Mouse (Mus musculus): ENCODE results near the gene Cdc25b.

Gene Cdc25b

DNA sequence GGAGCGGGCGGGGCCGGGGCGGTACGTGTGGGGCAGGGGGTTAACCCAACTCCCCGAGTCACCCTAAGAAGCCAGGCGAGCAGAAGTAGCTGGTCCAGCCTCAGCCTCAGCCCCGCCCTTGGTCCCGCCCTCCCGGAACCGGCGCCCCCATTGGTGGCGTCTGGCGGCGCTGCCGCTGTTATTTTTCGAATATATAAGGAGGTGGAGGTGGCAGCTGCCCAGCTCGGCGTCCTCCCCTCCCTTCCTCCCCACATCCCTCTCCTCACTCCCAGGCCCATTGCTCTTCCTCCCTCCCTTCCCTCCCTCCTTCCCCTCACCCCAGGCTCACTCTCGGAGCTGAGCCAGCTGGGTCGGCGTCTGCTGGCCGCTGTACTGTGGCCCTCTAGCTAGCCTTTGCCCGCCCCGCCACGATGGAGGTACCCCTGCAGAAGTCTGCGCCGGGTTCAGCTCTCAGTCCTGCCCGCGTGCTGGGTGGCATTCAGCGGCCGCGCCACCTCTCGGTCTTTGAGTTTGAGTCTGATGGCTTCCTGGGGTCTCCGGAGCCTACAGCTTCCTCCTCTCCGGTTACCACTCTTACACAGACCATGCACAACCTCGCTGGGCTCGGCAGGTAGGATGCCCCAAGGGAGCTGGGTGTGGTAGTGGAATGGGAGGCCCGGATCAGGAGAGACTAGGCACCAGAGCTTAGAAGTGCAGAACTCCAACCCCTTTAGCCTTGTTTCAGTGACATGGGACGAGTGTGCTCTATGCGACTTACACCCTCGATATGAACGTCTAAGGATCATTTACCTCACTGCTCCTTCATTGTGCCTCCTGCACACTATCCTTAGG lies at the start of gene Cdc25b, which contains the start of gene Spef1:
Cdc25b (plus strand) TSS at position 179 of the 831 bp plus-strand sequence.
Spef1 (minus strand) TSS at position 512 of the 831 bp plus-strand sequence.
- peak; percentile 61 for DNase-seq (ENCODE audit: low read depth)

DNA sequence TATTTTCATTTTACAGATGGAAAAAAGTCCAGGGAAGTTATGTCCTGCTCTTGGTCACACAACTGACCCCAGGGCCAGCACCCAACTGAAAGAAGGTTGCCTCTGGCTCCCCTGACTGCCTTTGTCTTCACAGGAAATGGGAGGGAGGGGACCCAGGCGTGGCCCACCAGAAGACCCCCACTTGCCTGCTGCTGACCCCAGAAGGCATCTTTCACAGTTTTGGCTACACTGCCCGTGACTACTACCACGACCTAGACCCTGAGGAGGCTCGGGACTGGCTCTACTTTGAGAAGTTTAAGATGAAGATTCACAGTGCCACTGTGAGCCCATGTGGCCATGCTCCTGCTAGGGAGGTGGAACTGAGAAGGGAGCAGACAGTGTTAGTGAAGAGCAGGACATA lies 48.5 kb upstream of the Cdc25b start:
- no peak for DNase-seq (ENCODE audit: low read depth)

DNA sequence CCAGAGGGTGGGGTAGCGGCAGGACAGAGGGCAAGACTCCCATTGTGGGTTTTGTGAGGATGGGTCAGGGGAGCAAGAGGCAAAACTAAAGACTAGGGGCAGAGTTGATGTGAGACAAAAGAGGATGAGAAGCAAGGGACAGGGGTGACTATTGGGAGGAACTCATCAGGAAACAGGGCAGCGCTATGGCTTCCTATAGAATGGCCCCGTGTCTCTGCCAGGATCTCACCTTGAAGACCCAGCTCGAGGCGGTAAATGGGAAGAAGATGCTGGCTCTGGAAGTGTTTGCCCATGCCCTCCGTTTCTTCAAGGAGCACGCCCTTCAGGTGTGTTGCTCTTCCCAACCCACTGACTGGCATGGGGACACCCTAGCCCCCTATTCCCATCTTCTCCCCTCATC lies 48.0 kb upstream of the Cdc25b start:
- no peak for DNase-seq (ENCODE audit: low read depth)

DNA sequence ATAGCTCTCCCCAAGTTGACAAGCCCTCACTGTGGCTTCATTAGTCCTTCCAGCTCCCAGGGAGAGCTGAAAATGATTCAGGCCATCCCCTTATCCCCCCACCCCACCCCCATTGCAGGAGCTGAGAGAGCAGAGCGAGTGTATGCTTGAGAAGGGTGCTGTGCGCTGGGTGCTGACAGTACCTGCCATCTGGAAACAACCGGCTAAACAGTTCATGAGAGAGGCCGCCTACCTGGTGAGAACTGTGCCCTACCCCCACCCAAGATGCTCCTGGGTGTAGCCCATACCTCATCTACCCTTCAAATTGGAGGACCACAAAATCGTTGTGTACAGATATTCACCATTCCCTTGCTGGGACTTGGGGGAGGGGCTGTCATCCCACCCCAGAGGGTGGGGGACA lies 47.5 kb upstream of the Cdc25b start:
- no peak for DNase-seq (ENCODE audit: low read depth)

DNA sequence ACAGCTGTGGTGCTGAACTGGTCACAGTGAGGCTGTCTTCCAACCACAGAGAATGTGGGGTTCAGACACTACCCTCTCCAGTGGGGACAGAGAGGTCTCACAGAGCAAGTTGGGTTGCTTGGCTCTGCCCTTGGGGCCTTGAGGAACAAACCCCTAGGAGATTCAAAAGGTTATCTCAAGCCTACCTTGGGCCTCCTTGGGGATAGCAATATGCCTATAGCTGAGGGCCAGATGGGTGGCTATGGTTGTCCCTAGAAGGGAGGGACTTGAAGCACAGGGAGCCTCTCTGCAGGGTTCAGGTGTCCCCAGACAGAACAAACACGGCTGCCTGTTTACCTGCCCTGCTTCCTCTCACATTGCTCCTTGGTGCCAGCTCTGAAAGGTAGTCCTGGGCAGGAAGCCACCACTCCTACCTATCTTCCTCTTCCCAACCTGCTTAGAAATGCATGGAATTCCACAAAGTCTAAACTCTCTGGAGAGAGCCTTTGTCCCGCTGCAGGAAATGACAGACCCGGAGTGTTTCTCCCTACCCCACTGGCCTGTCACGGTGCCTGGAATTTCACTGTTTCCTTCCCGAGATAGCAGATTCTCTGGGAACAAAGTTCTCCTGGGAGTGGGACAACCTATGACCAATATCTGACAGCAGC lies 46.7 kb upstream of the Cdc25b start:
- no peak for DNase-seq (ENCODE audit: low read depth)

DNA sequence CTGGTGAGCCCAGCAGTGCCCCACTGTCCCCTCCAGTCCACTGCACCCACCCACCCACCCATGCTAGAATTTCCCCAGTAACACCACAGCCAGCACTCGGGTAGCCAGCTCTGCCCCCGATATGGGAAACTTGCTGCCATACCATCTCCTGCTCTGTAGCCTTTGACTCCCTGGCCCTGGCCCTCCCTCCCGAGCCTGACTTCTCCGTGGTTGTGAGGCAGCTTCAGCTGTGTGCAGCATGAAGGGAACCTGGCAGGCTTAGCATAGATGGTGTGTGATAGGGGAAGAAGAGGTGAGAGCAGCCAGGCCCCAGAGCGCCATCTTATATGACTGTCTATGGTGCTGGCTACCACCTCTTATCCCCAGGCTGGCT lies 46.2 kb upstream of the Cdc25b start:
- DNase-seq (ENCODE audit: low read depth): no peak

DNA sequence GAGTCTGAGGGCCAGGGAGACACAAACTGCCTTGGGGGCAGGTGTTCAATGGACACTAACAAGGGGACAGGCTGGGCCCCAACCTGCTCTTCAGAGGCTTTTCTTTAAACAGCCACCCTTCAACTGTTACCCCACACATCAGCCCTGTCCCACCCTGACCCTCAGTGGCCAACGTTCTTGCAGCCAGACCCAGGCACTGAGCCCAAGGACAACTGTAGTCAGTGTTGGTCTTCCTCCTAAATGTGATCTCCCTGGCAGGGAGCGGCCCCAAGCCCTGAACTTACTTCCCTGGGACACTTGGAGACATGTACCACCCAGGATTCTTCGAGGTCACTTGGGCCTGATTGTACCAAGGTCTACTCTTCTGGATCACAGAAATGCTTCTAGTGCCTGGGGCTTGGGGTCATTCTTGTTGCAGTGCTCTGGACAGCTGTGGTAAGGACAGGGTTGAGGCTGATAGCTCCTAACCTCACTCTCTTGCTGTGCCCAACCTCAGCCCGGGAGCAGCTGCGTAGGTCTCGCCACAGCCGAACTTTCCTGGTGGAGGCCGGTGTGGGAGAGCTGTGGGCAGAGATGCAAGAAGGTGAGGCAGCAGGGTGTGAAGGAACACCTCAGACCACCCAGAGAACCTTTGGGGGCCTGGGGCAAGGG lies 45.3 kb upstream of the Cdc25b start:
- no peak for DNase-seq (ENCODE audit: low read depth)

DNA sequence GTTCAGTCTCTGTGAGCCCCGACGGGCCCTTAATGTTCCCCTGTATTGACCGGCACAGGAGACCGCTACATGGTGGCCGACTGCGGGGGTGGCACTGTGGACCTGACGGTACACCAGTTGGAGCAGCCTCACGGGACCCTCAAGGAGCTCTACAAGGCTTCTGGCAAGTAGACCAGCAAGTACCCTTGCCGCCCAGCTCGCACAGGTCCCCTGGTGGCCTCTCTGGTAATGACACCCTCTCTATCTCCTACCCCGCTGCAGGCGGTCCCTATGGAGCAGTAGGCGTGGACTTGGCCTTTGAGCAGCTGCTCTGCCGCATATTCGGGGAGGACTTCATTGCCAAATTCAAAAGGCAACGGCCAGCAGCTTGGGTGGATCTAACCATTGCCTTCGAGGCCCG lies 44.2 kb upstream of the Cdc25b start:
- no peak for DNase-seq (ENCODE audit: low read depth)

DNA sequence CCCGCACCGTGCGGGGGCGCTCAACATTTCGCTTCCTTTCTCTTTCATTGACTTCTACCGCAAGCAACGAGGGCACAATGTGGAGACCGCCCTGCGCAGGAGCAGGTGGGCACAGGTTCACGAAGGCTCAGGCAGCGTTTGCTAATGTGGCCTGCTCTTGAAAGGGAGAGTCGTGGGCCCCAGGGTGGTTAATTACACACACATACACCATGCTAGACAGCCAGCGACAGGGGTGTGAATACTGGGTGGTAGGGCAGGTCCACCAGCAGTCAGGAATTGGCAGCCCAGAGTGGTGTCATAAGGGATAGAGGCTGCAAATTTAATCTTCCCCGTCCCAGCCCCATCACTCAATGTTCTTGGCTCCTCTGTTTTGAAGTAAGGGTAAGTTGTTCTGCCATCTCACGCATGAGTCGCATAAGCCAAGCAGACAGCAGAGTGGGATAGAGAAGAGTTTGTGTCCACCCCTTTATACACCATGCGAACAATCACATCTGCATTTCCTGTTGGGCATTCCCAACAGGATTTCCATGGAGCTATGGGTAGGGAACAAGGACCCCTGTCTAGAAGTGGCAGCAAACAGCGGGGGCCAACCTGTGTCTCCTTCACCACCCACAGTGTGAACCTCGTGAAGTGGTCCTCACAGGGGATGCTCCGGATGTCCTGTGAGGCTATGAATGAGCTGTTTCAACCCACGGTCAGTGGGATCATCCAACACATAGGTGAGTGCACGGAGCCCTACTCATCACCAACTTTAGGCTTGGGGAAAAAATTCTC lies 43.6 kb upstream of the Cdc25b start:
- no peak for DNase-seq (ENCODE audit: low read depth)

DNA sequence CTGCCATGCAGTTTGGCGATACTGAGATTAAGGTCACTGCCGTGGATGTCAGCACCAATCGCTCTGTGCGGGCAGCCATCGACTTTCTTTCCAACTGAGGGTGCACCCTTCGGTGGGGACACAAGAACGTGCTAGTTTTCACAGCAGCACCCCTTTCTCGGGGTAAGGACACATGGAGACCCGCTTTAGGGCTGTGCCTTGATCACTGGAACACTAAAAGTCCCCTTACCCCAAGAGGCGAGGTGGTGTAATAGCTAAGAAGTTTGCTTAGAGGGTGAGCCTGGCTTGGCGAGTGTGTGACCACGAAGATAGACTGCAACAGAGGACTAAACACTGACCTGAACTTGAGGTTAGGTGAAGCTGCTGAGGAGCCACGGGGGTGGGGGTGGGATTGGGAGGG lies 41.6 kb upstream of the Cdc25b start:
- DNase-seq (ENCODE audit: low read depth): no peak

DNA sequence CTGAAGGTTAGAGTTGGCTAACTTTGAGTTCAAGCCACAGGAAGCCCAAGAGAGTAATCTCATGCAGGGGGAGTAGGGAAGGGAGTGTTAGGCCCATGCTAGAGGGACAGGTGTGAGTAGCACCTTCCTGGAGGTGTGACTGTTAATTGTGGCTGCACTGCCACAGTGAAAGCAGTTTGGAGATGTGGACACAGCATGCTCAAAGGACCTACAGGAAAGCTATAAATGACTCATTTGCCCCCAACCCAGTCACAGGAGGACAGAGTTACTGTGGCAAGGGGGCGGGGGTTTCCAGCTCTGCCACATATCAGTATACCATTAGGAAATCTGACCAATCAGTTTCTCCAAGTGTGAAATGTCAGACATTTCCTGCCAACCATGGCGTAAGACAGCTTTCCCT lies 41.2 kb upstream of the Cdc25b start:
- DNase-seq (ENCODE audit: low read depth): no peak

DNA sequence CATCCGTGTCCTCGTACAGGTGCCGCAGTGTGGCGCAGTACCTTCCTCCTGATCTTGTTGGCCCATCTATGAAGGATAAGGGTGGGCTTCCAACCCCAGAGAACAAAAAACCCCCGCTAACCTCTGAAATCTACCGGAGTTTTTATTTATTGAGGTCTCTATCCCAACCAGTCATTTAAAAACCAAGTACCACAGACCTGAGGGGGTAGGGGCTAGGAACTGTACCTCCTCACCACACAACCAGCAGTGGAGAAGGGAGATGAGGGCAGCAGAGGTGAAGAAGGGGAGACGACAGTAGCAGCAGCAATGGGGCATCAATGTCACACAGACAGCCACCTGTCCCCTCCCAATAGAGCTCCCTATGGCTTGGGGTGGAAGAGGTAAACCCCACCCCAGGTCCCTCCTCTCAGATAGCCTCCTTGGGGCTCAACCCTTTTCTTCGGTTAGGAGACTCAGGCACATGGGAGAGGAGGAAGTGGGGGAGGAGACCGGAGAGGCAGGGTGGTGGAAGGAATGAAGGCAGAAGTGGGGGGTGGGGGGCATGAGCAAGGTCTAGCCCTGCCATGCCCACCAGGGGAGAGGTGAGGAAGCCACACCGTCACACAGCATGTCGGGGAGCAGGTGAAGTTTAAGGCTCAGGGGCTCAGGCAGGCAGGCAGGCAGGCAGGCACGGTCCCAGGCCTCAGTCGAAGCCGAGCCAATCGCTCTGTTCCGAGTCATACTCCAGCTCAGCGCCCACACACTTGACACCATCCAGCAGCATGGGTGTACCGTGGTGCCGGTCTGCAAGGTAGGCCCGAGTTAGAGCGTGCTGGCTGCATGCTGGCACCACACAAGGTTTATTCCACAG lies 40.3 kb upstream of the Cdc25b start:
- DNase-seq (ENCODE audit: low read depth): no peak

DNA sequence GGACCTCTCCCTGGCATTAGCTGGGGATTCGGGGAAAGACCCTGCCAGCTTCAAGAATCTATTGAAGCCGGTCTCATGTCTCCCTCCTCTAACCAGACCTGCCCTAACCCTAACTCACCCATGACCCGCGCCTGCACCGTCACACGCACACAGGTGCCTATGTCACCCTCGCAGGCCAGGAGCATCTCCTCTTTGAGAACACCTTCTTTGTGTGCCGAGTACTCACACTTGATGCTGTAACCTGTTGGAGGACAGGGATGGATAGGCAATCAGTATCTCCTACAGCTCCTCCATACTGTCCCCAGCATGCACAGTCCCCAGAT lies 39.7 kb upstream of the Cdc25b start:
- DNase-seq (ENCODE audit: low read depth): no peak

DNA sequence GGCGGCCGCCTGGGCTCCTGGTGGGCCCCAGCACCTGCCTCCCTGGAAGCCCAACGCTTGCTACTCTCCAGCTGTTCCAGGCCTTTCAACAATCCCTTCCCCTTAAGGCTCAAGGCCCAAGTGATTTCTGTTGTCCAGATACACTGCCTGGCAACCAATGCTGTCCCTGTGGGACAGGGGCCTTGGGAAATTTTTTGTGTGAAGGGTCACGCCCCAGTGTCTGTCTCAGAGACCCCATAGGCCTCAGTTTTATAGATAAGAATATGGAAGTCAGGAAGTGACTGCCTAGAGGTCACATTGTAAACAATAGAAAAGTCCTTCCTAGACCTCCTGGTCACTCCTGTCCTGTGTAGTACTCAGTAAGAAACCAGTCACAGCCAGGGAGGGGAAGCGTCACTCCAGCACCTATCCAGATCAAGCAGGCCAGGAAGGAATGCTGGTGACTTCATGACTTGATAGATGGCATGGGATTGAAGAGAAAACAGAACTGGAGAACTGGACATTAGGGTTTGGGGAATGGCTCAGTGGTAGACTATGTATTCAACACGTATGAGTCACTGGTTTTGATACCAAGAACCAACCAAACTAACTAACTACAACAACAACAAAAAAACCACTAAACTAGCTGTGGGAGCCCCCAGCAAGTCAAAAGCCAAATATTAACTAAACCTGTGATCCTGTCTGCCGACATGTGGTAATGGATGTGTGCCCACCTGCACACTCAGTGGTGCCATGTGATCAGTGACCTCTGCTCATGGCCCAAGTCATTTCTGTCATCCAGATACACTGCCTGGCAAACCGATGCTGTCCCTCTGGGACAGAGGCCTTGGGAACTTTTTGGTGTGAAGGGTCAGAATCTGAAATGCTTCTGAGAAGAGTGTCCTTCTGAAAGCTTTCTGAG lies 38.1 kb upstream of the Cdc25b start:
- no peak for DNase-seq (ENCODE audit: low read depth)

DNA sequence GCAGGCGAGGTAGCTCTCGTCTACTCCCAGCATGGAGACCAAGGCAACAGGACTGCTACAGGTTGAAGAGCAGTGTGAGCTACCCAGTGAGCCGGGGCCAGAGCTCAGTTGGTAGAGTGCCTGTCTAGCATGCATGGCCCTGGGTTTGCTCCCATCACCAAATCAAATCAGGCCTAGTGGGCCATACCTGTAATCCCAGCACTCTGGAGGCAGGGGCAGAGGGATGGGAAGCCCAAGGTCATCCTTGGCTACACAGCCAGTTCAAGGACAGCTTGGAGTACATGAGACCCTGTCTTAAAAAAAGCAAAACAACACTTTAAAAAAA lies 37.5 kb upstream of the Cdc25b start:
- DNase-seq (ENCODE audit: low read depth): no peak

DNA sequence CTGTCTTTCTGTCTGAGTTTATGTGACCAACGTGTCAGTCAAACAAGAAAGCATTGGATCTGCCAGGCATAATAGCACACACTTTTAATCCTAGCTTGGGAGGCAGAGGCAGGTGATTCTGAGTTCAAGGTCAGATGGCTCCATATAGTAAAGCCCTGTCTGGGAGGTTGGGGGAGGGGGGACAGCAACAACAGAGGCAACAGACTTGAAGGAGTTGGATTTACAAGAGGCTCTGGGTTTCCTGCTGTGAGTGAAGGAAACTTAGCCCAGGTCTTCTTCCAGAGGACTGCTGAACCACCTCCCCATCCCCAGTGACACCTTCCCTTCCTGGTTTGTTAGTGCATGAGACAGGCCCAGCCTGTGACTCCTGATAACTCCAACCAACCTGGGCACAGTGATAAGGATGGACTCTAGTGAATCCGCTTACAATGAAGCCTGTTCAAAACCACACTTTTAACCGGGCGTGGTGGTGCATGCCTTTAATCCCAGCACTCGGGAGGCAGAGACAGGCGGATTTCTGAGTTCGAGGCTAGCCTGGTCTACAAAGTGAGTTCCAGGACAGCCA lies 34.5 kb upstream of the Cdc25b start:
- DNase-seq (ENCODE audit: low read depth): no peak

DNA sequence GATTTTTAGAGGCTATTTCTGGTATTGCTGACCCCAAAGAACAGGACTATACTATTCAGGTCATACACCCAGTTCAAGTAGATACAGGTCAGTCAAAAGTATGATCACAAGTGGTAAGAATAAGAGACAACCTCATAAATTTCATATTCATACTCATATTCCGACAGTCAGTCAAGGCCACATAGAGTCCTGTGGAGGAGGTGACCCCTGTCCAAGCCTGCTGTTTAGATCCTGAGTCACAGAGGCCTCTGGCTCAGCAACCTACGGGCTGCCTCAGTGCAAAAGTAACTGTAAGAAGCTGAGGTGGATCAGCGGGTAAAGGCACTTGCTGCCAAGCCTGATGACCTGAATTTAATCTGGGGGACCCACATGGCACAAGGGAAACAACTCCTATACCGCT lies 32.7 kb upstream of the Cdc25b start:
- no peak for DNase-seq (ENCODE audit: low read depth)

DNA sequence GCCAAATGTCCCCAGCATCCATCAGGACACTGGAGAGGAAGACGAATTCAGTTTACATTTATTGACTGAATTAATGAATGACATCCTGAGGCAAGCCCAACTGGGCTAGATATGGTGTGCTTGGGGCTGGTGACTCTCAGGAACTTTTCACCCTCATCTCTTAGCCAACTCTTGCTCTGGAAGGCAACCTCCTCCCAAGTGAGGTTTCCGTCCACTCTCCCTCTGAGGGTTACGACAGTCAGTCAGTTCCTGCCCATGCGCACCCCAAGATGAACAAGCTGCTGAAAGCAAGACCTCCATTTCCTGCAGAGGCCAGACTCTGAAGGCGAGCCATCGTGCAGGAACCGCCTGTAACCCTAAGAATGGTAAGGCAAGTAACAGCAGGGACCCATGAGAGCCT lies 29.8 kb upstream of the Cdc25b start:
- DNase-seq (ENCODE audit: low read depth): no peak

DNA sequence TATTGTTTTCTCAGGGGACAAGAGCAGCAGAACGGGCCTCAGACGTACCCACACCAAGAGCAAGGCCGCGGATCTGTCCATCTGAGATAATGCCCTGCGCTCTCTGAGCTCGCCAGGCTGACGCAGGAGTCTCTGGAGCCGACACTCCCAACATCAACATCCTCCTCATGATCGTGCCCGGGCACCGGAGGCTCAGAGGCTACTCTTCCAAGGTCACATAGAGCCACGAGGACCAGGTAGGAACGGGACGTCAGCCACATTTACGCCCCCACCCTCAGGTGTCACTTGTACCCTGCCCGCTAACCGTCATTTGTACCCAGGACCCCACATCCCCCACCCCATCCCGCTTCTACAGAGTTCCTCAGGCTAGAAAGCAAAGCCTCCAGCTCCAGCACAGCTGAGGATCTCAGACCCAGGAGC lies 27.2 kb upstream of the Cdc25b start:
- peak; percentile 37 for DNase-seq (ENCODE audit: low read depth)

DNA sequence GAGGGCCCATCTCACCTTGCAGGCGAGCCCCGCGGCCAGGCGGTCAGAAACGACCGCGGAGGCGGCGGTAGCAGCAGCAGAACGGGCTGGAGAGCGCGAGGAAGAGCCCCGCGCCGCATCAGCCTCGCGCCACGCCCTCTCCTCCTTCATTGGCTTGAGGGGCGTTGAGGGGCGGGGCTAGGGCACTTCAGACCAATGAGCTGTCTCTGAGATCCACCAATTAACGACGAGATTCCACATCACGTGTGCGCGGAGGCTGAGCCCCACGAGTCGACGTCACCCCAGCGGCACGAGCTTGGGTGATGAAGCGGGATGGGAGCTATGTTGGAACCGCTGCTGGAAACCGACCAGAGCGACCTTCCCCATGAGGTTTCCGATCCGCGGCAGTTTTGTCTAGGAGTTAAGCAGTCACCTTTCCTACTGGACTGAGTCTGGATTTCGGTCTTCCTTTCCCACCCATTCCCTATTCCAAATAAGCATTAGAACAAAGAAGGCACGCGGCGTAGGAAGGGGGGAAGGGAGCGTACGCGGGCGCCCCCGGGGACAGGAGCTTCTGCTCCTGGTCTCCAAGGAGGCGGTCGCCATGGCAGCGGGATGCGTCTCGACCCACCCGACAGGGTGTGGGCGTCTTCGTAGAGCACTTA lies 26.7 kb upstream of the Cdc25b start, which contains the start of gene 1700037H04Rik:
1700037H04Rik (minus strand) TSS at position 144 of the 644 bp plus-strand sequence.
- peak; percentile 98 for DNase-seq (ENCODE audit: low read depth)
